Mouse (Mus musculus) hindbrain, embryonic 11.5 days (tissue): ENCODE results near the gene Gadd45g. TPM values are rescaled to one million over a fixed set of nuclear protein-coding genes. Genes with fewer than 3 reads are reported as not detected.
A peak's percentile ranks its signal among the peaks of the same experiment; 100 is the strongest.

Source experiments
- ATAC-seq: fragments of 200-750 bp; cut with Nextera tagmentation; 2 replicates; pipeline ENCODE4 v1.8.0; 2017; ENCODE audit warnings: mild to moderate bottlenecking, moderate TSS enrichment, moderate library complexity; ENCODE audit not compliant: low FRiP score
- DNase-seq: peaks from one replicate; pipeline ENCODE4 v3.0.0-alpha.2; 2015; ENCODE audit warnings: low spot score
- H3K27ac ChIP-seq: fragments of 300-500 bp; sonication (generic); 2 replicates; pipeline ENCODE4 v1.5.1; 2014; ENCODE audit warnings: mild to moderate bottlenecking, low read depth, low read length
- H3K27me3 ChIP-seq: fragments of 300-500 bp; sonication (generic); 2 replicates; pipeline ENCODE4 v1.6.1; 2014; ENCODE audit warnings: mild to moderate bottlenecking, low read length, moderate library complexity, mixed read lengths; ENCODE audit not compliant: control insufficient read depth, insufficient read depth
- H3K36me3 ChIP-seq: fragments of 300-500 bp; sonication (generic); 2 replicates; pipeline ENCODE4 v1.6.1; 2014; ENCODE audit warnings: mild to moderate bottlenecking, low read length, moderate library complexity, mixed read lengths; ENCODE audit not compliant: control insufficient read depth, insufficient read depth
- H3K4me1 ChIP-seq: fragments of 300-500 bp; sonication (generic); replicated peaks from 2 replicates; pipeline ENCODE4 v1.6.1; 2014; ENCODE audit warnings: low read length, mixed read lengths; ENCODE audit not compliant: control insufficient read depth, insufficient read depth
- H3K4me2 ChIP-seq: fragments of 300-500 bp; sonication (generic); replicated peaks from 2 replicates; pipeline ENCODE4 v1.6.1; 2014; ENCODE audit warnings: mild to moderate bottlenecking, low read depth, low read length
- H3K4me3 ChIP-seq: fragments of 300-500 bp; sonication (generic); 2 replicates; pipeline ENCODE4 v1.5.1; 2014; ENCODE audit warnings: low read depth, low read length
- H3K9ac ChIP-seq: fragments of 300-500 bp; sonication (generic); 2 replicates; pipeline ENCODE4 v1.6.1; 2014; ENCODE audit warnings: low read depth, low read length
- H3K9me3 ChIP-seq: fragments of 300-500 bp; sonication (generic); 2 replicates; pipeline ENCODE4 v1.6.1; 2016; ENCODE audit warnings: low read length; ENCODE audit not compliant: control insufficient read depth
- WGBS: fragments of 180-500 bp; shearing (Covaris S2); extraction: QIAGEN DNeasy Blood & Tissue Kit; methylation state at CpG from one replicate; pipeline ENCODE4 v1.1.7; 2014; 5-methylcytosine and 5-hydroxymethylcytosine counted together
- polyA plus RNA-seq: library from polyadenylated mRNA; unstranded; fragments of >200 nt; fragmentation: Nextera tagmentation; extraction: Ambion mirVana; gene quantifications from 2 replicates; pipeline ENCODE4 v1.2.1, GENCODE M21; 2014

The Gadd45g gene
- polyA plus RNA-seq, 1 experiment from 2014 or later = 174 TPM

DNA sequence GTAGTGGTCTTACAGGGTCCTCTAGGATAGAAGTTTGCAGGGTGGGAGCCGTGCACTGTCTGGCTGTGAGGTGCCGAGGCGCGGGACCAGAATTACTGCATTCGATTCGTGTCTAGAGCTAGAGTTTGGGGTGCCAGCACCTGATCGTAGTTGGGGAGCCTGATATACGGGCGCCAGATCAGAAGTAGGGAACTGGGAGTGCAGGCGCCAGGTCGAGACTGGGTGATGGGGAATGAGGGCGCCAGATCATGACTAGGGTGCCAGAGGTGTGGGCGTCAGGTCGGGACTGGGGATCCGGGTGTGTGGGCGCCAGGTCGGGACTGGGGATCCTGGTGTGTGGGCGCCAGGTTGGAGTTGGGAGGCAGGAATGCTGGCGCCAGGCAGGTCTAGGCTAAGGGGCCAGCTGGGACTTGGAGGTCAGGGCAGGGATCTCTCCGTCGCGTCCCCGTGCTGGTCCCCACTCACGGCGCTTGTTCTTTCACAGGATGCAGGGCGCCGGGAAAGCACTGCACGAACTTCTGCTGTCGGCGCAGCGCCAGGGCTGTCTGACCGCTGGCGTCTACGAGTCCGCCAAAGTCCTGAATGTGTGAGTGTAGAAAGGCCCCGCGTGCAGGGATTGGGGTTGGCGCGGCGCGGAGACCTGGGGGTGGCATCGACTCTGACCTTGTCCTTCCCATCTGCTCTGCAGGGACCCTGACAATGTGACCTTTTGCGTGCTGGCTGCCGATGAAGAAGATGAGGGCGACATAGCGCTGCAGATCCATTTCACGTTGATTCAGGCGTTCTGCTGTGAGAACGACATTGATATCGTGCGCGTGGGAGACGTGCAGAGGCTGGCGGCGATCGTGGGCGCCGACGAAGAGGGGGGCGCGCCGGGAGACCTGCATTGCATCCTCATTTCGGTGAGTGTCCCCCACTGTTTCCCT is 653 bp downstream of the Gadd45g start:
- peak; percentile 23 for ATAC-seq
- WGBS = under 1% methylated on average over 63 of the region's 63 CpGs
- Histone ChIP-seq H3K9me3 (no peaks in the 10 kb centered on the region), H3K4me1 (peaks cover 21% of the 10 kb centered on the region), H3K4me3 (peak overlapping the region; percentile 70), H3K4me2 (peak overlapping the region; percentile 85), H3K27ac (peak overlapping the region; percentile 88), H3K9ac (peak overlapping the region; percentile 77), H3K36me3 (no peaks in the 10 kb centered on the region), H3K27me3 (peaks cover 34% of the 10 kb centered on the region)
- peak; percentile 60 for DNase-seq

DNA sequence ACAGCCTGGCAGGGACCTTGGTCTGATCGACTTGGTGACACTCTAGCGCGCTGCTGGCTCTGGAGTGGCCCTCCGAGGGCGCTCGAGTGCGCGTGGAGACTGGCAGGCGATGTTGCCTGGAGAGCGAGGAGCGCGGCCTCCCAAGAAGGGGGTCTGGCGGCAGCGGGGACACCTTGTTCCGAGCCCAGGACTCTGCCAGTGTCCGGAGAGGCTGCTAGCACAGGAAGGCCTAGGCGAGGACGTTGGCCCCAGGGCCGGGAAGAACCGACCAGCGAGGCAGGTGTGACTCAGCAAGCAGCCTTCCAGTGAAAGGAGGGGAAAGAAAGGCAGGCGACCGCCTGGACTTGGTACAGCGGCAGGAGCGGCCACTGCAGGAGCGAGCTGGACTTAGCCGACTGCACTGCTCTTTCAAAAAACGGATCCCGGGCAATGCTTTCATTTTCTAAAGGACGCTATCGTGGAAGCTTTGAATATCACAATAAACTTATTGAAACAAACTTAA is 1.6 kb downstream of the Gadd45g start:
- Histone ChIP-seq H3K4me3 (peak overlapping the region; percentile 70), H3K4me1 (peaks cover 15% of the 10 kb centered on the region), H3K9me3 (no peaks in the 10 kb centered on the region), H3K36me3 (no peaks in the 10 kb centered on the region), H3K4me2 (peak overlapping the region; percentile 85), H3K27me3 (peaks cover 33% of the 10 kb centered on the region), H3K27ac (peak overlapping the region; percentile 88), H3K9ac (peak overlapping the region; percentile 77)
- DNase-seq (peak; percentile 79), ATAC-seq (0 out of 2 replicates have a peak, but pooled peaks have one; percentile 18)
- under 1% methylated on average over 31 of the region's 31 CpGs for WGBS

DNA sequence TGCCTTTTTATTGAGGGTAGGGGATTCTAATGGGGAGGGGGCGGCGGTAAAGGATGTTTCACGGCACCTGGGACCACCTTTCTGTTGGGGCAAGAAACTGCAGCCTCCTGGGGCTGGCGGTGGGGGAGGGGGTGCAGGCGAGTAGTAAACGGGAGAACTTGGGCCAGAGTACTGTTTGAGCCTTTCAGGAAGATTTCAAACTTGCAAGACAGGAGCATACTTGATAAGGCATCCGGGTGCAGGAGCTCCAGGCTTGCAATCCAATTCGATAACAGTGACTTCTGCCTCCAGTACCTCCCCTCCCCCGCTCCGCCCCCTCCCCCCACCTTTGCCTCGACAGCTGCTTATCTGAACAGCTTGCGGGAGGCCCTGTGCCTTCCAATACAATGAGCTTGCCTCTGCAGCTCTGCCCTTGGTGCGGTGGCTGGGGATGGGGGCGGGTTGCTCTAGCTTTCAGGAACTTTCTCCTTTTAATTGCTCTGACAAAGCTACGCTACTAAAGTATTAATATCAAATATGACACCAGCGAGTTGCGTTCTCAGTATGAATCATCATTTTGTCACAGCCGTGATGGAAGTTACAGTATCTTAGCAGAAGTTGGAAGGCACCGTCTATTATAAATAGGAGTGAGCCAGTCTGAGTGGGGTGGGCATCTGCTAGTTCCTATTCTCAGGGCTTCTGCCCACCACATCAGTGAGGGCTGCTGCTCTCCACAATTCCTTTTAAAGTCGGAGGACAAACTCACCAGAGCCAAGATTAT is 2.2 kb downstream of the Gadd45g start:
- Histone ChIP-seq H3K4me3 (peak overlapping the region; percentile 70), H3K4me2 (peak overlapping the region; percentile 85), H3K36me3 (no peaks in the 10 kb centered on the region), H3K27me3 (peaks cover 33% of the 10 kb centered on the region), H3K4me1 (peaks cover 13% of the 10 kb centered on the region), H3K9me3 (no peaks in the 10 kb centered on the region), H3K27ac (peak overlapping the region; percentile 88), H3K9ac (peak overlapping the region; percentile 77)
- peak; percentile 67 for DNase-seq
- peak; percentile 48 for ATAC-seq
- under 1% methylated on average over 20 of the region's 20 CpGs for WGBS

DNA sequence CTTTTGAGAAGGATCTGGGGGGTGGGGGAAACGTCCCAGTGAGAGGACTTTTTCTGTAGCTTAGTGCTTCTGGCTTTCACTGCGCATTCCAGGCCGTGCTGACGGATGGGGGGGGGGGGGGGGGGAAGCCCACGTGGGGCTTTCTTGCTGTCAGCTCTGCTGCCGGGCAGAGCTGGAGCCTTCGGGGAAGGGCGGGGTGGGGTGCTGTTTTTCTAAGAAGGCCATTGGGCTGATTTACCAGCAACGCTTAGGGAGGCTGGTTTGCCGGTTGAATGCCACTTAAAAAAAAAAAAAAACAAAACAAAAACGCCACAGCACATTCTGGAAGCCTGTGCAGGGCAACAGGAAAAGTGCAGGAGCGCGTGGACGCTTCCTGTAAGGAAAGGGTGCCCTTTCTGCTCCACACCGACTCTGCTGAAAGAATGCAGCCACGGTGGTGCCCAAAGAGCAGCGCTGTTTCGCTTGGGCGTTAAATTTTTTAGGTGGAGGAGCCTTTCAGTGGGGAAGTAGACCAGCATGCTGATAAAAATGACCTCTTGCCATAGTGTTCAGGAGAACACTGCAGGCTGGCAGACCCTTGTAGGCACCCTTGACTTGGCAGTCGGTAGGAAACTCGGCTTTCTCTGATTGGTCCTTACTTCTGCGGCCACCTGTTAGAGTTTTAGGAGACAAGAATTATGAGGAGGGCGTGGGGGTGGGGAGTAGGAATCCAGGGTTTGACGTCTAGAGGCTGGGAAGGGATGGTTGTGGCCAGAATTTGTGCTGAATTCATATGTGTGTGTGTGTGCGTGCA is 3.0 kb downstream of the Gadd45g start:
- peaks cover 13% of the 10 kb centered on the region for H3K4me1 ChIP-seq
- peak overlapping the region; percentile 70 for H3K4me3 ChIP-seq
- peak overlapping the region; percentile 77 for H3K9ac ChIP-seq
- peak overlapping the region; percentile 85 for H3K4me2 ChIP-seq
- 5% methylated on average over 25 of the region's 25 CpGs for WGBS
- ATAC-seq (no peak), DNase-seq (peak; percentile 67)
- H3K27ac ChIP-seq = peak overlapping the region; percentile 88
- H3K36me3 ChIP-seq = no peaks in the 10 kb centered on the region
- no peaks in the 10 kb centered on the region for H3K9me3 ChIP-seq
- peaks cover 34% of the 10 kb centered on the region for H3K27me3 ChIP-seq

DNA sequence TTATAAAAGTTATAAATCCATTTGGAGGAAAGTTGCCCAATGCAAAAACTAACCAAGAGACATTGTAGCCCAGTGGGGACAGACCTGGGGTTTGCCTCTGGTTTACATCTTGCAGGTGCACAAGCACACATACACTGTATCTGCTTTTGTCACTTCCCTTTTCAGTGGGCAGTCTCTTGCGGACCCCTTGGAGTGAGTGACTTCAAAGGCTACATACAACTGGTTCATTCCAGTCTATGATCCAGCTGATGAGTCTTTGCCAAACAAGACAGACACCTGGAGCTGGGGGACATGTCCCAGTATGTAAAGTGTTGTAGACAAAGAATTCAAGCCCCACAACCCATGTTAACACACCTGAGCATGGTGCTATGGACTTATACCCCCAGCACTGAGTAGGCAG is 4.1 kb downstream of the Gadd45g start:
- H3K4me1 ChIP-seq = peaks cover 13% of the 10 kb centered on the region
- H3K4me2 ChIP-seq = no peak overlapping the region
- 71% methylated on average over 1 of the region's 1 CpGs for WGBS
- H3K36me3 ChIP-seq = no peaks in the 10 kb centered on the region
- ATAC-seq (no peak), DNase-seq (no peak)
- H3K4me3 ChIP-seq = no peak overlapping the region
- H3K9ac ChIP-seq = no peak overlapping the region
- no peaks in the 10 kb centered on the region for H3K9me3 ChIP-seq
- H3K27me3 ChIP-seq = peaks cover 34% of the 10 kb centered on the region
- no peak overlapping the region for H3K27ac ChIP-seq

DNA sequence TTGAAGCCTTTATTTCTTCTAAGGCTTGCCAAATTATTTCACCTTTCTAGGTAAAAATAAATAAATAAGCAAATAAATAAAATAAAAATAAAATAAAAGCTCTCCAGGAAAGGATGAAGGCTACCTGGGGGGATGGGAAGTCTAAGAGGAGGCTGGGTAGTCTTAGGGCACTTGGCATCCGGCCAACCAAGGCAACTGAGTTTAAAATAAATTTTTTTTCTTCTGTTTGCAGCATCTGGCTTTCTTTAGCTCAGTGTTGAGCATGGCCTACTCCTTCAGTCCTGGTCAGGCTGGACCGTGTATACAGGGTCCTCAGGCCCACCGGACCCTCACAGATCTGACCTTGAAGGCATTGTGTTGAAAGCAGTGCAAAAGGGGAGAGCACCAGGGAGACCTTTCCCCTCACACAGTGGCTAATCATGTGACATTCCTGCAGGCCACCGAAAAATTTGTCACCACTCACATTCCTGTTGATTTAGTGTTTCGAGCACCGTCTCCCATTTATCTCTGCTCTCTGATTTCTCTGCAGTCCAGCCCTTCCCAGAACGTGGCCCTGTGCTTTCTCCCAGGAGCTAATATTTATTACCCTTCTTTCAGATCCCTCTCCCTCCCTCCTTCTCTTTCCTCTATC is 6.2 kb downstream of the Gadd45g start:
- Histone ChIP-seq H3K9me3 (no peaks in the 10 kb centered on the region), H3K4me1 (peaks cover 13% of the 10 kb centered on the region), H3K36me3 (no peaks in the 10 kb centered on the region), H3K27me3 (peaks cover 30% of the 10 kb centered on the region), H3K4me2 (no peak overlapping the region), H3K4me3 (no peak overlapping the region), H3K27ac (no peak overlapping the region), H3K9ac (no peak overlapping the region)
- DNase-seq = no peak
- no peak for ATAC-seq
- WGBS = 29% methylated on average over 7 of the region's 7 CpGs

DNA sequence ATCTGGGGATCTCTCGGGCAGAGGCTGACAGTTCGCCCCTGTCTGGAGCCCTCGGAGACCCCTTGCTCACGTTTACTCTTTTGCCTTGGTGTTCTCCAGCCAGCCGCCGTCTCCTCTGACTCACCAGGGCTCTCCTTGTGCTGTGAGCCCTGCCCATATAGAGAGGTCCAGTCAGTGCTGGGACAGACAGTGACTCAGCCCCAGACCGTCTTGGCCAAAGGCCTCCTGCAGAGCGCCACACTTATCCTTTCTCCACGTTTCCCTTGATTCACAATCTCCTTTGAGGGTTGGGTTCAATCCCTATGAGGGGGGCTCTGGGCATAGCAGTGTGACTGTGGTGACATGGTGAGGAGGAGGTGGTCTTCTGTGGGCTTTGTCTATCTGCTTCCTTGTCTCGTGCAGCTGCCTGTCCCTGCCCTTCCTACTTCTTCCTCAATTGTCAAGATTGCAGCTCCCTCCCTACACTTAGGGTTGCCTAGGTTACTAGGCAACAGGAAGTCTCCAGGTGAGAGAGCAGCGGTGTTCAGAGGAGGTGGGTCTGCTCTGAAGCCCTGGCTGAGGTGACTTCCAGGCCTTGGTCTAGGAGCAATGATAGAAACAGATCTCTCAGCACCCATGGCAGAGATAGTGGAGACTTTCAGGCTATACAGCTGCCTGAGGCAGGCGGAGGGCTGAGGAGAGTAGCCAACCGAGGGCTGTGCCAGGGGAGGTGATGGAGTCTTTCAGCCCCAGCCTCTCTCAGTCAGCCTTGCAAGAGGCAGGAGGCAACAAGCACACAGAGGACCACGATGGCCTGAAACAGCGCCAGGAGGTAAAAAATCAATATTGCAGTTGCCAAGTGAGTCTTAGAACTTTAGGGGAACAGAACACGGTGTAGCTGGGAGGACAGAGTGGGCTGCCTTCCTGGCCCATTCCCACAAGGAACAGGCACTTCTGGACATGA is 7.1 kb downstream of the Gadd45g start:
- H3K4me2 ChIP-seq = no peak overlapping the region
- ATAC-seq = no peak; the same call in 1 of the 2 replicates
- peaks cover 13% of the 10 kb centered on the region for H3K4me1 ChIP-seq
- H3K27me3 ChIP-seq = peaks cover 30% of the 10 kb centered on the region
- H3K27ac ChIP-seq = no peak overlapping the region
- no peak overlapping the region for H3K9ac ChIP-seq
- H3K36me3 ChIP-seq = no peaks in the 10 kb centered on the region
- no peak overlapping the region for H3K4me3 ChIP-seq
- no peak for DNase-seq
- H3K9me3 ChIP-seq = no peaks in the 10 kb centered on the region
- 14% methylated on average over 16 of the region's 16 CpGs for WGBS
